Mouse (Mus musculus): ENCODE data around the gene Snx17. TPM values are rescaled to one million over a fixed set of nuclear protein-coding genes. Genes with fewer than 3 reads are reported as not detected.

Snx17 gene
- polyA plus RNA-seq, 1 experiment from 2014 or later, result 123 TPM

- no peaks in the 10 kb centered on the region for H3K27me3 ChIP-seq (ENCODE audit: control insufficient read depth, insufficient read depth, low read length)
- peak overlapping the region; percentile 69 for H3K9ac ChIP-seq (replicated peaks; ENCODE audit: low read depth, low read length)
- H3K4me1 ChIP-seq (ENCODE audit: control insufficient read depth, insufficient read depth, low read length), result peaks cover 14% of the 10 kb centered on the region; the same call in 1 of the 2 replicates
- H3K36me3 ChIP-seq (ENCODE audit: control insufficient read depth, insufficient read depth, low read length), result peaks cover 60% of the 10 kb centered on the region
- H3K4me3 ChIP-seq (ENCODE audit: low read depth, low read length), result peak overlapping the region; percentile 88
- H3K4me2 ChIP-seq (replicated peaks; ENCODE audit: low read depth, low read length), result peak overlapping the region; percentile 76
- no peak for ATAC-seq (ENCODE audit: insufficient number of reproducible peaks, insufficient read depth, low FRiP score, low read depth)
- 12% methylated on average over 25 of the region's 25 CpGs for WGBS
- peak overlapping the region; percentile 80 for H3K27ac ChIP-seq (ENCODE audit: low read length)
- no peaks in the 10 kb centered on the region for H3K9me3 ChIP-seq (ENCODE audit: control insufficient read depth, low read depth, low read length)
These were observed 729 bp downstream of the Snx17 start for GRCm38 (mm10) chr5:31193631-31194281.

GRCm38 (mm10) chr5:31194486-31195485 is 1.8 kb downstream of the Snx17 start:
- no peaks in the 10 kb centered on the region for H3K9me3 ChIP-seq (ENCODE audit: control insufficient read depth, low read depth, low read length)
- no peak for ATAC-seq (ENCODE audit: insufficient number of reproducible peaks, insufficient read depth, low FRiP score, low read depth)
- H3K4me3 ChIP-seq (ENCODE audit: low read depth, low read length), result peak overlapping the region; percentile 88; the same call in 1 of the 2 replicates
- no peaks in the 10 kb centered on the region for H3K27me3 ChIP-seq (ENCODE audit: control insufficient read depth, insufficient read depth, low read length)
- peaks cover 64% of the 10 kb centered on the region for H3K36me3 ChIP-seq (ENCODE audit: control insufficient read depth, insufficient read depth, low read length)
- peak overlapping the region; percentile 76 for H3K4me2 ChIP-seq (replicated peaks; ENCODE audit: low read depth, low read length)
- H3K4me1 ChIP-seq (ENCODE audit: control insufficient read depth, insufficient read depth, low read length), result peaks cover 14% of the 10 kb centered on the region; the same call in 1 of the 2 replicates
- no peak overlapping the region for H3K9ac ChIP-seq (replicated peaks; ENCODE audit: low read depth, low read length)
- WGBS, result 90% methylated on average over 16 of the region's 16 CpGs
- H3K27ac ChIP-seq (ENCODE audit: low read length), result no peak overlapping the region

- Histone ChIP-seq H3K36me3 (ENCODE audit: control insufficient read depth, insufficient read depth, low read length) (peaks cover 63% of the 10 kb centered on the region), H3K4me3 (ENCODE audit: low read depth, low read length) (no peak overlapping the region), H3K27ac (ENCODE audit: low read length) (no peak overlapping the region), H3K4me1 (ENCODE audit: control insufficient read depth, insufficient read depth, low read length) (peaks cover 18% of the 10 kb centered on the region; the same call in 1 of the 2 replicates), H3K4me2 (replicated peaks; ENCODE audit: low read depth, low read length) (no peak overlapping the region), H3K27me3 (ENCODE audit: control insufficient read depth, insufficient read depth, low read length) (no peaks in the 10 kb centered on the region), H3K9ac (replicated peaks; ENCODE audit: low read depth, low read length) (no peak overlapping the region), H3K9me3 (ENCODE audit: control insufficient read depth, low read depth, low read length) (peaks cover 5% of the 10 kb centered on the region)
- ATAC-seq (ENCODE audit: insufficient number of reproducible peaks, insufficient read depth, low FRiP score, low read depth), result no peak
- WGBS, result 88% methylated on average over 4 of the region's 4 CpGs
These were observed 2.6 kb downstream of the Snx17 start for GRCm38 (mm10) chr5:31195671-31196070.

- H3K4me1 ChIP-seq (ENCODE audit: control insufficient read depth, insufficient read depth, low read length), result peaks cover 21% of the 10 kb centered on the region; the same call in 1 of the 2 replicates
- H3K4me3 ChIP-seq (ENCODE audit: low read depth, low read length), result no peak overlapping the region
- H3K27ac ChIP-seq (ENCODE audit: low read length), result no peak overlapping the region
- peaks cover 60% of the 10 kb centered on the region for H3K36me3 ChIP-seq (ENCODE audit: control insufficient read depth, insufficient read depth, low read length)
- H3K4me2 ChIP-seq (replicated peaks; ENCODE audit: low read depth, low read length), result no peak overlapping the region
- no peaks in the 10 kb centered on the region for H3K27me3 ChIP-seq (ENCODE audit: control insufficient read depth, insufficient read depth, low read length)
- H3K9ac ChIP-seq (replicated peaks; ENCODE audit: low read depth, low read length), result no peak overlapping the region
- H3K9me3 ChIP-seq (ENCODE audit: control insufficient read depth, low read depth, low read length), result peaks cover 5% of the 10 kb centered on the region
- WGBS, result 91% methylated on average over 10 of the region's 10 CpGs
- ATAC-seq (ENCODE audit: insufficient number of reproducible peaks, insufficient read depth, low FRiP score, low read depth), result no peak
These were observed 3.2 kb downstream of the Snx17 start for GRCm38 (mm10) chr5:31196207-31196606.

- no peak for ATAC-seq (ENCODE audit: insufficient number of reproducible peaks, insufficient read depth, low FRiP score, low read depth)
- Histone ChIP-seq H3K36me3 (ENCODE audit: control insufficient read depth, insufficient read depth, low read length) (peaks cover 60% of the 10 kb centered on the region), H3K4me1 (ENCODE audit: control insufficient read depth, insufficient read depth, low read length) (peaks cover 15% of the 10 kb centered on the region; the same call in 1 of the 2 replicates), H3K9ac (replicated peaks; ENCODE audit: low read depth, low read length) (no peak overlapping the region), H3K9me3 (ENCODE audit: control insufficient read depth, low read depth, low read length) (peaks cover 5% of the 10 kb centered on the region), H3K27ac (ENCODE audit: low read length) (no peak overlapping the region), H3K4me3 (ENCODE audit: low read depth, low read length) (no peak overlapping the region), H3K27me3 (ENCODE audit: control insufficient read depth, insufficient read depth, low read length) (no peaks in the 10 kb centered on the region), H3K4me2 (replicated peaks; ENCODE audit: low read depth, low read length) (no peak overlapping the region)
- 90% methylated on average over 12 of the region's 12 CpGs for WGBS
These were observed 4.0 kb downstream of the Snx17 start for GRCm38 (mm10) chr5:31197072-31197471.

- H3K9me3 ChIP-seq (ENCODE audit: control insufficient read depth, low read depth, low read length), result peaks cover 5% of the 10 kb centered on the region
- no peaks in the 10 kb centered on the region for H3K27me3 ChIP-seq (ENCODE audit: control insufficient read depth, insufficient read depth, low read length)
- H3K4me3 ChIP-seq (ENCODE audit: low read depth, low read length), result no peak overlapping the region
- ATAC-seq (ENCODE audit: insufficient number of reproducible peaks, insufficient read depth, low FRiP score, low read depth), result no peak
- H3K4me1 ChIP-seq (ENCODE audit: control insufficient read depth, insufficient read depth, low read length), result peaks cover 18% of the 10 kb centered on the region; the same call in 1 of the 2 replicates
- WGBS, result 83% methylated on average over 9 of the region's 9 CpGs
- no peak overlapping the region for H3K4me2 ChIP-seq (replicated peaks; ENCODE audit: low read depth, low read length)
- peaks cover 65% of the 10 kb centered on the region for H3K36me3 ChIP-seq (ENCODE audit: control insufficient read depth, insufficient read depth, low read length)
- no peak overlapping the region for H3K27ac ChIP-seq (ENCODE audit: low read length)
- no peak overlapping the region for H3K9ac ChIP-seq (replicated peaks; ENCODE audit: low read depth, low read length)
These were observed 5.1 kb downstream of the Snx17 start for GRCm38 (mm10) chr5:31198170-31198569.

- no peak overlapping the region for H3K9ac ChIP-seq (replicated peaks; ENCODE audit: low read depth, low read length)
- H3K4me1 ChIP-seq (ENCODE audit: control insufficient read depth, insufficient read depth, low read length), result peaks cover 18% of the 10 kb centered on the region; the same call in 1 of the 2 replicates
- WGBS, result 81% methylated on average over 5 of the region's 5 CpGs
- ATAC-seq (ENCODE audit: insufficient number of reproducible peaks, insufficient read depth, low FRiP score, low read depth), result no peak
- peaks cover 69% of the 10 kb centered on the region for H3K36me3 ChIP-seq (ENCODE audit: control insufficient read depth, insufficient read depth, low read length)
- H3K27me3 ChIP-seq (ENCODE audit: control insufficient read depth, insufficient read depth, low read length), result no peaks in the 10 kb centered on the region
- H3K4me2 ChIP-seq (replicated peaks; ENCODE audit: low read depth, low read length), result no peak overlapping the region
- H3K9me3 ChIP-seq (ENCODE audit: control insufficient read depth, low read depth, low read length), result peaks cover 5% of the 10 kb centered on the region
- no peak overlapping the region for H3K27ac ChIP-seq (ENCODE audit: low read length)
- no peak overlapping the region for H3K4me3 ChIP-seq (ENCODE audit: low read depth, low read length)
These were observed 5.7 kb downstream of the Snx17 start for GRCm38 (mm10) chr5:31198616-31199320.
